Mouse (Mus musculus): ENCODE measurements around the gene Rsph14. TPM values are rescaled to one million over a fixed set of nuclear protein-coding genes. Genes with fewer than 3 reads are reported as not detected.

The Rsph14 gene
- total RNA-seq, 2 experiments from 2014 or later: not detected

DNA sequence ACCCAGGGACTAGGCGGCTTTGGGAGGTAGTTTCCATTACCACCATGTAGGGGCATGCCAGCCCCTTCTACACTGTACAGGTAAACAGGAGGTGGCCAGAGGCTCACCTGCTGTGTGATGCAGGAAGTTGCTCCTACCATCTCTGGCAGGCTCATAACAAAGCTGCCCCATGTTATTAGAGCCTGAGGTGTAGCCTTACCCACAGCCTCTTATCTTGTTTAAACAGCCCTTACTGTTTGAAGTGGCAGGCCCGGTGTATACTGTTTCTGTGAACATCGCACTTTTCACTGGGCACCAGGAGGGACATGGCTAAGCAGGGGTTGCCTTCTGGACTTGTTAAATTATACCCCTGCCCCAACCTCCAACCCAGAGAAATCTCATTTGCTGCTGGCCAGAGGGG lies 28.3 kb downstream of the Rsph14 start:
- intact Hi-C loops (cut with DNase I): no loop called here

DNA sequence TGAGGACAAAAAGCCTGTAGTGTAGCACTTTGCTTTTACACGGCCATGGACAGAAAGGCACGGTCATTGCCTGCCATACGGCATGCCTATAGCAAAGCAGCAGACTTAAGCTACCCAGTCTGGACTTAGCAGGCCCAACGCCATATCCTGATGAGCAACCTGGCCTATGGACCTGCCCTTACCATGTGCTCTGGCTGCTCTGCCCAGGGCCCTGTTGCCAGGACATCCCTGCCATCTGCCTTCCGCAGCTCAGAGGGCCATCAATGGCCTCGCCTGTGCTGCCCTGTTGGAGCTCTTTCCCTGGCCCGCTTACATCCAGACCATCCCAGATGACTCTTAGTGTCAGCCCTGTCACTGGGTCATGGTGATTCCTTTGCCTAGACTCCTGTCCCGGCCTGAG lies 31.0 kb downstream of the Rsph14 start:
- DNase-seq: no peak
- intact Hi-C loops (cut with DNase I): no loop called here

More for the DNA sequence above, 28.3 kb downstream of the Rsph14 start:
- DNase-seq: no peak

DNA sequence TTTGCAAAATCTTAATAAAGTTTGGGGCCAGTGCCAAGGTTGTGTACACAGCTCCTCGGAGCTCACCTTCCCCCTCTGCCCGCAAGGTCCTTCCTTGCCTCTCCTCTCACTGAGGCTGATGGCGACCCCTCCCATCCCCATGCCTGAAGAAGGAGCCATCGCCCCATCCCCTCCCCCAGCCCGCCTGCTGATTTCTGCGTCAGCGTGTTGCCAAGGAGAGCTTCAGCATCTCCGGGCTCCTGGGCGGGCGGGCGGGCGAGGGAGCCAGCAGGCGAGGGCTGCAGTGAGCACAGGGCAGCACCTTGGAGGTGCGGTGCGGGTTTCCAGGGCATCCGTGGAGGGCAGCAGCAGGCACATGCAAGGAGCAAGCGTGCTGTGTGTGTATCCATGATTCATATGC lies 37.0 kb downstream of the Rsph14 start:
- intact Hi-C loops (cut with DNase I): no loop called here
- no peak for DNase-seq

DNA sequence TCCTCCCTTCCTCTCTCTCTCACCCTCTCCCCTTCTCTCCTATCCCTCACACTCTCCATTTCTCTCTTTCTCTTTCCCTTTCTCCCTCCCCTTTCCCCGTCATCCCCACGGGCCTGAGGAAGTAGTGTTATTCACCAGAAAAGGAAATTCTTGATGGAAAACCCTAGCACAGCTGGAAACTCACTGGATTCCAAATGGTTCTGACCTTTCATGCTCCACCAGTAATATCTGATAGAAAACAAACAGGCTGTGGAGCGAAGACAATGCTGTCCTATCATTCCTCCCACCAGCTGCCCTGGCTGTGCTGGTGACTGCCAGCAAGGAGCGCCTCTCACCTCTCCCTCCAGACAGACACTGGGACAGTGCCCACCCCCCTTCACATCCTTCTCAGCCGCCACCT lies 37.5 kb downstream of the Rsph14 start:
- intact Hi-C loops (cut with DNase I): no loop called here

GRCm38 (mm10) chr10:74990584-74991322 lies 41.6 kb downstream of the Rsph14 start:
- no peak for DNase-seq
- intact Hi-C loops (cut with DNase I): no loop called here

More for the DNA sequence above, 37.5 kb downstream of the Rsph14 start:
- no peak for DNase-seq

DNA sequence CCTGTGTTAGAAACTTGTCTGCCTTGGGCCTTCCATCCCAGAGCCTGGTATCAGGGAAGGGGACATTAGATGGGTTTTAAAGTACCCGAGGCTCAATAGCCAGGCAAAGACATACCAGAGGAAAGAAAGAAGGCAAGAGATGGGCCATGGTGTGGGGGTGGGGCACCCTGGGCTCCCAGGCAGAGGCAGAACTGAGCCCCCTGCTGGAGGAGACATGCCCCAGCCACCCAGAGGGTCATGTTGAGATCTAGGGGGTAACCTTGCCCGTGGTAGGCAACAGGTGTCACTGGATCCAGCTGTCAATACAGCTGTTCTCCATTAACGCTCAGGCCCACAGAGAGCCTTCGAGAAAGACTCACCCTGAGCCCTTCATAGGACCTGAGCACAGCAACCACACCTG lies 42.6 kb downstream of the Rsph14 start:
- intact Hi-C loops (cut with DNase I): no loop called here
- DNase-seq: no peak

DNA sequence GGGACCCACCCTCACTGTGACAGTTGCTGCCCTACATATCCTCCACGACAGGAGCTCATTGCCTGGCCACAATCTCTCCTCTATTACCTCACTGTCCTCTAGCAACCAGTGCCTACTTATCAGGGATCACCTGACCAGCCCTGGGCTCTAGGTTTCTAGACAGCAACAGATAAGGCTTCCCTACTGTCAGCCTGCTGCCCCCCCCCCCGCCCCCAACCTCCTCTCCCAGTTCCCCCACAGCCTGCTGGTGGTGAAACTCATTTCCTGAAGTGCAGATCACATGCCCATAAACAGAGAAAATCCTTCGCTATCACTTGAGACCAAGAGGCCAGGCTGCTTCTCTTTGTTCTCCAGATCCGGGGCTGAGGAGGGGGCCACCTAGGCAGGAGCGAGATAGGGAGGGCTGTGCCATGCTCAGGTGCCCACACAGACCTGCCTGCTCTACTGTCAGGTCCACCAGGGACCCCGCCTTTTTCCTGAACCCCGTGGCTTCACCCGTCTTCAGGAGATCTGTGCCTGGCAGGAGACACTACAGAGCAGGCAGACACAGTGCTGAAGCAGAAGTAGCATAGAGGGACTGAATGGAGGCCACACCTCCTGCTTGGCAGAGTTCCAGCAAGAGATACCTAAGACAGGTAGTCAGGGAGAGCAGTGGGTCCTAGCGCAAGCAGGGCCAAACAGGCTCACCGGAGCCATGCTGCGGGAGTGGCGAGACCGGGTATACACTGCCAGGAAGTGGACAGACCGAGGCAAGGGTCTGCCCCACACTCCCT lies 44.5 kb downstream of the Rsph14 start:
- intact Hi-C loops (cut with DNase I): no loop called here
- no peak for DNase-seq

- no peak for DNase-seq
- intact Hi-C loops (cut with DNase I): no loop called here
These were observed 49.2 kb downstream of the Rsph14 start for GRCm38 (mm10) chr10:74983176-74983575.

- no peak for DNase-seq
- intact Hi-C loops (cut with DNase I): no loop called here
These were observed 51.2 kb downstream of the Rsph14 start for GRCm38 (mm10) chr10:74981159-74981558.

- DNase-seq: no peak
- intact Hi-C loops (cut with DNase I): no loop called here
These were observed 54.3 kb downstream of the Rsph14 start for GRCm38 (mm10) chr10:74978056-74978455.

DNA sequence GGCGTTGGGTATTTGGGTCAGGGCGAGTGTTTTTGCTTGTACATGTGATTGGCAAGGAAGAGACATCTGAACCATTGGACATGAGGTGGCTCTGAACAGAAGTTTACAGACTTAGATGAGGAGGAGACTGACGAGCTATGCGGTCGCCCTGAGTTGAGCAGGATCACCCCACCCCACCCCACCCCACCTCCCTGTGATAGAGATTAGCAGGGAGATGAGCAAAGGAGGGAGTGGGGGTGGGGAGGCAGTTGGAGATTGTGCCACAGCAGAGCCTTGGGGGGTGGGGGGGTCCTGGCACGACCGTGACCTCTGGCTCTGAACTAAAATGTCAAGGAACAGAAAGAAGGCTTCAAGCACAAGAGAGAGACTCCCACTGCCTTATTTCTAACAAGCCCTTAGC lies 56.0 kb downstream of the Rsph14 start:
- DNase-seq: no peak
- intact Hi-C loops (cut with DNase I): no loop called here

- intact Hi-C loops (cut with DNase I): no loop called here
- no peak for DNase-seq
These were observed 56.8 kb downstream of the Rsph14 start for GRCm38 (mm10) chr10:74975626-74976025.

- intact Hi-C loops (cut with DNase I): no loop called here
These were observed 59.4 kb downstream of the Rsph14 start for GRCm38 (mm10) chr10:74973026-74973425.

GRCm38 (mm10) chr10:74969266-74969665 lies 63.1 kb downstream of the Rsph14 start:
- DNase-seq: no peak
- intact Hi-C loops (cut with DNase I): no loop called here

More at GRCm38 (mm10) chr10:74973026-74973425, 59.4 kb downstream of the Rsph14 start:
- no peak for DNase-seq

GRCm38 (mm10) chr10:74967651-74968267 lies 64.6 kb downstream of the Rsph14 start:
- DNase-seq: no peak
- intact Hi-C loops (cut with DNase I): no loop called here

- intact Hi-C loops (cut with DNase I): no loop called here
- peak; percentile 90 to 93 for DNase-seq
These were observed 65.4 kb downstream of the Rsph14 start, which contains the start of gene Gnaz for GRCm38 (mm10) chr10:74966850-74967451. Gene Gnaz (plus strand): TSS chr10:74967177.

GRCm38 (mm10) chr10:74964380-74964779 lies 68.0 kb downstream of the Rsph14 start:
- intact Hi-C loops (cut with DNase I): no loop called here
- DNase-seq: no peak

- intact Hi-C loops (cut with DNase I): loop anchor here (5.0 kb wide), 1 partner anchor 1054 kb away; no protein-coding TSS in a partner anchor
- DNase-seq: no peak
These were observed 79.4 kb downstream of the Rsph14 start for GRCm38 (mm10) chr10:74952830-74953443.

DNA sequence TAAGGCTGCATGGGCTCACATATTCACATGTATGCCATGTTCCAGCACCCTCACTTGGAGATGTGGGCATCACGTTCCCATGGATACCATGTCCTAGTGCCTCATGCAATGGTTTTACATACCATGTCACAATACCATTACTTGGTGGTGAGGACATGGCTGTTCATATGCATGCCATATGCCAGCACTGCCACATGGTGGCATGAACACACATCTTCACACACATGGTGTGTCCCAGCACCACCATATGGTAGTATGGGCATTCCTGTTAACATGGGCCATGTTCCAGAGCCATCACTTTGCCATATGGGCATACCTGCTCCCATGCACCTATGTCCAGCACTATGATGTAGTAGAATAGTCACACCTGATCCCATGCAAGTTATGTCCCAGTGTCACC lies 91.6 kb downstream of the Rsph14 start:
- no peak for DNase-seq
- intact Hi-C loops (cut with DNase I): no loop called here

DNA sequence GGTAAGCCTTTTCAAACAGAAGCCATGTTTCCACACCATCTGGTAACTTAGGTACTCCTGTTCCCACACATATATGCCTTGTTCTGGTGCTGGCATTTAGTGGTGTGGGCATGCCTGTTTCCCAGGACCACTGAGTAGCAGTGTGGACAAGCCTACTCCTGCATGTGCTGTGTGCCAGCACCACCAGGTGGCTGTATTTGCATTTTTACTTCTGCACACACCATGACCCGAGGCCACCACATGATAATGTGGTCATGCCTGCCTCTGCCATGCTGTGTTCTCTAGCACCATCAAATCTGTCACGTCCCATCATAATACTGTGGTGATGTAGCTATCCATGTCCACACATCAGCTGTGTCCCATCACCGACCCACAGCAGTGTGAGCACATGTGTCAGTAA lies 93.1 kb downstream of the Rsph14 start:
- no peak for DNase-seq
- intact Hi-C loops (cut with DNase I): loop anchor here (5.0 kb wide), 1 partner anchor 213 kb away; no protein-coding TSS in a partner anchor
